Mouse (Mus musculus) megakaryocyte, embryonic 14.5 days (primary cell): ENCODE measurements around the gene Sepsecs.

Experiments
- FLI1 ChIP-seq: IDR thresholded peaks from 2 replicates; pipeline ENCODE4 v1.6.1; 2012; ENCODE audit warnings: low read length, inconsistent platforms, mixed read lengths
- GATA1 ChIP-seq: IDR thresholded peaks from 3 replicates; pipeline ENCODE4 v1.6.1; 2012; ENCODE audit warnings: mixed read lengths, low read length, inconsistent platforms, borderline replicate concordance

- TF ChIP-seq FLI1, result no peak
- TF ChIP-seq GATA1, result no peak
These were observed 14.5 kb downstream of the Sepsecs start for GRCm38 (mm10) chr5:52654961-52655360.
